Mouse (Mus musculus) spleen, adult 2 months (tissue): ENCODE data around the gene Etnk2.

Experiments
- CTCF ChIP-seq: fragments of 200-500 bp; IDR thresholded peaks from 2 replicates; pipeline ENCODE4 v1.5.1; 2011; ENCODE audit warnings: mild to moderate bottlenecking, inconsistent platforms; ENCODE audit not compliant: insufficient read depth, insufficient read length, insufficient replicate concordance; ENCODE audit errors: extremely low read depth
- POLR2A ChIP-seq: fragments of 200-500 bp; IDR thresholded peaks from 2 replicates; pipeline ENCODE4 v1.6.1; 2011; ENCODE audit warnings: low read depth, low read length, inconsistent platforms

DNA sequence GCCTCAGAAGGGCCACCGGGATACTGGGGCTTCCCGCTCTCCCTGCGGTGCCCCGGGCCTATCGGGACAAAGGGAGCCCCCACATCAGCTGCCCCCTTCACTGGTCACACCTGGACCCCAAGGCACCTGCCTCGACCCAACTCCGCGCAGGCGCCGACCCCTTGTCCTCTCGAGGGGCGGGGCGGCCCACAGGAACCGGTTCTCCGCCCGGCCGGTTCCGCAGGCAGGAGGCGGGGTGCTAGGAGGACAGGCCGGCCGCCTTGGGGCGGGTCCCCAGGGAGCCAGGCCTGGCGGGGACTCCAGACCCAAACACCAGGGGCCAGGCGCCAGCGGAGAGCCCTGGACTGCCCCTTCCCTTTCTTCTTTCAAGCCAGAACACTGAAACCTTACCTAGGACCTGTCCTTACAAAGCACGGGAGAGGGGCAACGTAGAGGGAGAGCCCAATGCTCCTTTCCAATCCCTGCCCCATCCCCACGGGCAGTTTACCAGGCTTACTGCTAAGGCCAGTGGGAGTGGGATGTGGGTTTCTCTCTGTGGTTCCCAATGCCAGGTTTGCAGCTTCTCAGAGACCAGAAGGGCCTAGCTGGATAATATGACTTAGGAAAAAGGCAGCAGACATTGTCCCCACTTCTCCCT is 54.9 kb downstream of the Etnk2 start:
- TF ChIP-seq CTCF (no peak), POLR2A (no peak; the same call in 1 of the 2 replicates)
